Mouse (Mus musculus): ENCODE data around the gene Olfr1216. TPM values are rescaled to one million over a fixed set of nuclear protein-coding genes. Genes with fewer than 3 reads are reported as not detected.
"Not testable (repeated sequence)": the region's sequence is repeated elsewhere in the genome, so short reads cannot be mapped to it uniquely, and the experiment has no call there.

Olfr1216 gene
- not detected for total RNA-seq (2021)

DNA sequence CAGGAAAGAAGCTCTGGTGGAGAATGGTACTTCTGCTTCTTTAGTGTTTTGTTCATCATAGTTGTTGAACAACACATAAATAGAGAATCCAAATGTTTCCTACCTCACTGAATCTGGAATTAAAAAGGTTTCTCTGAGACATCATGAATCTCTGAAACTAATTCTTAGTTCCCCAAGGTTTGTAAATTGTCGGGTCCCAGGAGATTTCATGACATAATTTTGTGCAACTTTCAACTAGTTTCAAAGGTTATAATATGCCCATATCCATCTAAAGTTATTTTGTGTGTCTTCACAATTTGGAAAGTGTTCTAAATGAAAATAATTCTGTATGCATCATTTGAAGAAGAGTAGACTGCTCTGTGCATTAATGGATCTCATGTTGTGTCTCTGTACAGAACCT is at the start of gene Olfr1216:
Olfr1216 (minus strand) TSS at position 101 of the 400 bp plus-strand sequence.
- no peak for DNase-seq
- intact Hi-C loops (cut with DNase I): no loop called here

DNA sequence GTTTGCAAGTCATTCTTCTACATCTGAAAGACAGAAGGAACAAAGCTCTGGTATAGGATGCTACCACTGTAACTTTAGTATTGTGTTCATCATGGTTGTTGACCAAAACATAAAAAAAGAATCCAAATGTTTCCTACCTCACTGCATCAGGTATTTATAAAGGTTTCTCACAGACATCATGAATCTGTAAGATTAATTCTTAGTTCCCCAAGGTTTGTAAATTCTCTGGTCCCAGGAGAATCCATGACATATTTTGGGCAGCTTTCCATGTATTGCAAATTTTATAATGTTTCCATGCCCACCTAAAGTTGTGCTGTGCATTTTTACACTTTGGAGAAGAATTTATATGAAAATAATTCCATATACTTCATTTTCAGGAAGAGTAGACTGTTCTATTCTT is 42.9 kb upstream of the Olfr1216 start, which contains the start of gene Olfr1218:
Olfr1218 (minus strand) TSS at position 101 of the 400 bp plus-strand sequence.
- no peak for DNase-seq
- intact Hi-C loops (cut with DNase I): no loop called here

DNA sequence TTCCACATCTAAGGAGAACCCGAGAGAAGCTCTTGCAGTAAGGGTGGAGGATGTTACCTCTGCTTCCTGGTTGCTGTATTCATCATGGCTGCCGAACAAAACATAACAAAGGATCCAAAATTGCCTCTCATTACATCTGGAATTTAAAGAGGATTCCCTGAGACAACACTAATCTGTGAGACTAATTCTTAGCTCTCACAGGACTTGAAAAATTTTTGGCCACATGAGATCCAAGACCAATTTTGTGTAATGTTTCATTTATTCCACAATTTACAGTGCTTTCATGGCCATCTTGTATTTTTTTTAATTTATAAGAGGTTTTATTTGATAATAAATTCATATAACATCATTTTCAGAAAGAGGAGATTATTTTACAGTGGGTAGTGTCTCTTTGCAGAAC is 13.8 kb upstream of the Olfr1216 start, which contains the start of gene Olfr1217:
Olfr1217 (minus strand) TSS at position 101 of the 400 bp plus-strand sequence.
- intact Hi-C loops (cut with DNase I): no loop called here
- DNase-seq: no peak

DNA sequence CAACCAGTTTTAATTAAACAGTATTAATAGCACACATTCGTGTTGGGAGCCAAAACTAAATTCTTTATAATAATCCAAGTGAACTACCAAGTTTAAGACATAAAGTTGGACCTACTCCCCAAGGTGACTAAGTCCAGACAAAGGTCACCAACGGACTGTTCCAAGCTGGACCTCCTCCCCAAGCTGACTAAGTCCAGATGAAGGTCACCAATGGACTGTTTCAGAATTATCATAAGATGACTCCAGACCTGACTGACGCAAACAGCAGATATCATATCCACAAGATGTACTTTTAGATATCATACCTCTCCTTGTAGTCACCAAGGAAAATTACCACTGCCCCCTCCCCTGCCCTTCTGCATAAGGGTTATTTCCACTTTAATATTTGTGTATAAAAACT is 3.3 kb upstream of the Olfr1216 start:
- DNase-seq; intact Hi-C loops (cut with DNase I): not testable (repeated sequence)

DNA sequence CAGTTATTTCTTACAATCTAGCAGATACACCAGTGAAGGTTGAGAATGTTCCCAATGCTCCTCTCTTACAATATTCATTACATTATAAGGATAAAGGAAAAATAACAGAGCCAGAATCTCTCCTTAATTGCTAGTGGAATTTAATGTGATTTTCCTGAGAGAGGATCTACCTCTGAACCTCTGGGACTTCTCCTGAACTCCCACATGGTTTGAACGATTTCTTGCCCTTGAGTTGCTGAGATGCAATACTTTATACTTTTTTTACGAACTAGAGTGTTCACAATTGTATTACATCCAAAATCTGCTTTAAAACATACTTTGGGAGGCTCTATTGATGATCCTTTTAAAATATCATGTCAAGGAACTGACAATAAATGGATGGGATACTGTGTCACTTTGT is 11.3 kb downstream of the Olfr1216 start, which contains the start of gene Olfr1215:
Olfr1215 (minus strand) TSS at position 101 of the 400 bp plus-strand sequence.
- DNase-seq: no peak
- intact Hi-C loops (cut with DNase I): no loop called here

DNA sequence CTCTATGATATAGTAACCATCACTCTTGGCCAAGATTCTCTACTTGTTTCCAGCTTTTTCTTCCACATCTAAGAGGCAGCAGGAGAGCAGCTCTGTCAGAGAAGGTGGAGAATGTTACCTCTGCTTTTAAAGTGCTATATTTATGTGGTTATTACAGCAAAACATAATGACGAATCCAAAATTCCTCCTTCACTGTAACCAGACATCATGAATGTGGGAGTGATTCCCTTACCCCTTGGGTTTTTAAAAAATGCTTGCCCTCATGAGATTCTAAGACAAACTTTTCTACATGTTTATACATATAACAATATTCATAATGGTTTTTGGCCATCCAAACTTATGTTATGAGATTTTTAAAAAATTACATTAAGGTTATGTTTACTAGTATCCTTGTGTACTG is 25.6 kb downstream of the Olfr1216 start, which contains the start of gene Olfr1214:
Olfr1214 (minus strand) TSS at position 101 of the 400 bp plus-strand sequence.
- no peak for DNase-seq
- intact Hi-C loops (cut with DNase I): no loop called here

DNA sequence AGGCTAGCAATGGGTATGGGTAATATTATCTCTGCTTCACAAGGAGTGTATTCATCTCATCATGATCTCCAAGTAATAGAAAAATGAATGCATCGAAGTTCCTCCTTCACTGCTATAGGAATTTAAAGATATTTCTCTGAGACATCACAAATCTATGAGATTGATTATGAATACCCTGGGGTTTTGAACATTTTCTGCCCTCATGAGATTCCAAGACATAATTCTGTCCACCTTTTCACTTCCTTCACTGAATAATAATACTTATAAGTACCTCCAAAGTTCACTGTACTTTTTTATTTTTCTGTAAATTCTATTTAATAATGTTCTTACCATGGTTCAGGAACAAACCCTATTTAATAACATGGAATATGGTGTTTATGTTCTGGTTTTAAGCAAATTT is 38.0 kb downstream of the Olfr1216 start, which contains the start of gene Gm13762:
Gm13762 (minus strand) TSS at position 101 of the 400 bp plus-strand sequence.
- intact Hi-C loops (cut with DNase I): no loop called here
- DNase-seq: no peak

Other genes with a start within 250 kb of the Olfr1216 start
- not detected for gene Olfr1200, start 247.9 kb downstream of the Olfr1216 start, total RNA-seq (2021)
- gene Olfr1201, start 225.3 kb downstream of the Olfr1216 start, total RNA-seq (2021): not detected
- not detected for gene Olfr1202, start 203.8 kb downstream of the Olfr1216 start, total RNA-seq (2021)
- gene Olfr1205, start 188.6 kb downstream of the Olfr1216 start, total RNA-seq (2021): not detected
- gene Olfr1204, start 169.0 kb downstream of the Olfr1216 start, total RNA-seq (2021): not detected
- not detected for gene Olfr1206, start 155.1 kb downstream of the Olfr1216 start, total RNA-seq (2021)
- gene Olfr1208, start 116.0 kb downstream of the Olfr1216 start, total RNA-seq (2021): not detected
- gene Olfr1209, start 103.2 kb downstream of the Olfr1216 start, total RNA-seq (2021): not detected
- gene Olfr1211, start 80.2 kb downstream of the Olfr1216 start, total RNA-seq (2021): not detected
- gene Olfr1212, start 64.4 kb downstream of the Olfr1216 start, total RNA-seq (2021): not detected
- not detected for gene Gm13762, start 38.1 kb downstream of the Olfr1216 start, total RNA-seq (2021)
- not detected for gene Olfr1214, start 25.7 kb downstream of the Olfr1216 start, total RNA-seq (2021)
- not detected for gene Olfr1215, start 11.4 kb downstream of the Olfr1216 start, total RNA-seq (2021)
- gene Olfr1217, start 13.7 kb upstream of the Olfr1216 start, total RNA-seq (2021): not detected
- gene Olfr1218, start 42.8 kb upstream of the Olfr1216 start, total RNA-seq (2021): not detected
- not detected for gene Olfr1219, start 65.2 kb upstream of the Olfr1216 start, total RNA-seq (2021)
- gene Olfr1220, start 88.5 kb upstream of the Olfr1216 start, total RNA-seq (2021): not detected
- gene Olfr1221, start 98.9 kb upstream of the Olfr1216 start, total RNA-seq (2021): not detected
- gene Olfr1222, start 114.7 kb upstream of the Olfr1216 start, total RNA-seq (2021): not detected
- gene Olfr1223, start 133.2 kb upstream of the Olfr1216 start, total RNA-seq (2021): not detected
- not detected for gene Olfr1224-ps1, start 145.8 kb upstream of the Olfr1216 start, total RNA-seq (2021)
- not detected for gene Olfr1225, start 156.3 kb upstream of the Olfr1216 start, total RNA-seq (2021)
- not detected for gene Olfr1226, start 181.7 kb upstream of the Olfr1216 start, total RNA-seq (2021)
- gene Olfr1228, start 235.7 kb upstream of the Olfr1216 start, total RNA-seq (2021): not detected

Measured in heart, postnatal 10 days (tissue).